ENCODE assay signal across 29 mouse cellular contexts in genomic region chr6:129374937-129375471, GRCm38 (mm10). TPM values are rescaled to one million over a fixed set of nuclear protein-coding genes. Genes with fewer than 3 reads are reported as not detected.
DNase-seq lines count a peak whose midpoint lies in the region; ATAC-seq and TF ChIP-seq lines count a peak whose summit lies in the region.
"Had no signal": no experiment of that assay in that cellular context is flagged by ENCODE, and none has a peak within 500 bp of the region (broad histone marks: within the 10 kb centered on the region; RNA-seq: fewer than 3 reads in every experiment).

No protein-coding gene starts in this region.

- intact Hi-C loops in heart, postnatal 10 days (cut with DNase I), result no loop called here

- H3K27ac ChIP-seq in spleen, adult 2 months (ENCODE audit: insufficient read depth, low read length), result no peak overlapping the region
- H3K27ac ChIP-seq in midbrain, embryonic 13.5 days, result no peak overlapping the region
- H3K27ac ChIP-seq: forebrain, embryonic 13.5 days; heart, embryonic 15.5 days; hindbrain, embryonic 15.5 days; limb, embryonic 13.5 days; liver, embryonic 13.5 days; stomach, embryonic 15.5 days had no signal

- no peaks in the 10 kb centered on the region for H3K36me3 ChIP-seq in spleen, adult 2 months (ENCODE audit: control insufficient read depth, insufficient read depth, low read length)
- no peaks in the 10 kb centered on the region for H3K36me3 ChIP-seq in midbrain, embryonic 13.5 days
- H3K36me3 ChIP-seq: heart, embryonic 15.5 days; hindbrain, embryonic 15.5 days; limb, embryonic 13.5 days; liver, embryonic 13.5 days; stomach, embryonic 15.5 days had no signal

- no peak for TF ChIP-seq POLR2A in spleen, adult 2 months (IDR thresholded peaks at IDR 0.05; ENCODE audit: low read depth, low read length)

- peaks cover 4% of the 10 kb centered on the region; the same call in 1 of the 2 replicates for H3K4me1 ChIP-seq in spleen, adult 2 months (ENCODE audit: control insufficient read depth, insufficient read depth, insufficient read length)
- H3K4me1 ChIP-seq in midbrain, embryonic 13.5 days (replicated peaks), result no peaks in the 10 kb centered on the region
- H3K4me1 ChIP-seq: forebrain, embryonic 13.5 days; heart, embryonic 15.5 days; hindbrain, embryonic 15.5 days; limb, embryonic 13.5 days; liver, embryonic 13.5 days; stomach, embryonic 15.5 days had no signal

- TF ChIP-seq CTCF in spleen, adult 2 months (IDR thresholded peaks at IDR 0.05; ENCODE audit: extremely low read depth, insufficient read depth, insufficient read length, insufficient replicate concordance), result no peak

- no peaks in the 10 kb centered on the region; the same call in 1 of the 2 replicates for H3K9me3 ChIP-seq in midbrain, embryonic 13.5 days
- H3K9me3 ChIP-seq: forebrain, embryonic 13.5 days; heart, embryonic 15.5 days; hindbrain, embryonic 15.5 days; limb, embryonic 13.5 days; liver, embryonic 13.5 days; stomach, embryonic 15.5 days had no signal

- H3K9ac ChIP-seq in midbrain, embryonic 13.5 days (replicated peaks), result no peak overlapping the region
- H3K9ac ChIP-seq: forebrain, embryonic 13.5 days; heart, embryonic 15.5 days; hindbrain, embryonic 15.5 days; limb, embryonic 13.5 days; liver, embryonic 13.5 days; lung, embryonic 14.5 days; stomach, embryonic 15.5 days had no signal

- DNase-seq in spleen, adult 2 months (ENCODE audit: low read depth in 1 of 2, low spot score in 2 of 2), result peak; percentile 11 to 27
- no peak for DNase-seq in spleen, adult 18-20 months
- DNase-seq in lung, postnatal 10 days, result no peak
- no peak for DNase-seq in urinary bladder, adult 2 months (ENCODE audit: low spot score)
- no peak for DNase-seq in heart, postnatal 10 days
- DNase-seq: adrenal gland, postnatal 25 days; cerebellum, postnatal 10 days; gastrocnemius, postnatal 36 days; heart, postnatal 4 days; kidney, postnatal 25 days; liver, embryonic 13.5 days; lung, embryonic 14.5 days; lung, postnatal 36 days; thymus, adult 18-20 months had no signal

- no peak overlapping the region for H3K4me3 ChIP-seq in spleen, adult 2 months (ENCODE audit: extremely low read depth, insufficient read depth, insufficient read length)
- H3K4me3 ChIP-seq in midbrain, embryonic 13.5 days (replicated peaks), result no peak overlapping the region
- H3K4me3 ChIP-seq: forebrain, embryonic 13.5 days; heart, embryonic 15.5 days; hindbrain, embryonic 15.5 days; limb, embryonic 13.5 days; liver, embryonic 13.5 days; stomach, embryonic 15.5 days had no signal

- 6% methylated on average over 2 of the region's 2 CpGs for WGBS in spleen, adult 2 months
- WGBS in midbrain, embryonic 13.5 days, result 94% methylated on average over 2 of the region's 2 CpGs

- ATAC-seq in granulocyte monocyte progenitor cell, adult 5-6 weeks (replicated peaks; ENCODE audit: poor library complexity, severe bottlenecking), result peak; percentile 97
- ATAC-seq in megakaryocyte, adult 5-6 weeks (ENCODE audit: poor library complexity, severe bottlenecking), result peak; percentile 99
- no peak for ATAC-seq in midbrain, embryonic 13.5 days
- ATAC-seq: forebrain, embryonic 13.5 days; midbrain, embryonic 16.5 days had no signal

- H3K27me3 ChIP-seq in spleen, adult 2 months (ENCODE audit: control insufficient read depth, insufficient read depth, low read length), result no peaks in the 10 kb centered on the region
- no peaks in the 10 kb centered on the region for H3K27me3 ChIP-seq in midbrain, embryonic 13.5 days
- H3K27me3 ChIP-seq: forebrain, embryonic 13.5 days; heart, embryonic 15.5 days; hindbrain, embryonic 15.5 days; limb, embryonic 13.5 days; liver, embryonic 13.5 days; stomach, embryonic 15.5 days had no signal

- no peak overlapping the region for H3K4me2 ChIP-seq in midbrain, embryonic 13.5 days (replicated peaks)
- H3K4me2 ChIP-seq: forebrain, embryonic 13.5 days; heart, embryonic 15.5 days; hindbrain, embryonic 15.5 days; limb, embryonic 13.5 days; liver, embryonic 13.5 days; lung, embryonic 14.5 days; stomach, embryonic 15.5 days had no signal

RNA-seq across cellular contexts. Expression of gene Clec12b, which starts 10.7 kb away (rescaled TPM):
- polyA plus RNA-seq in spleen, adult 2 months (2012; rRNA removed), result 0.11 TPM in 1 of 2 replicates, not detected in the other
- not detected in 2 replicates for total RNA-seq in granulocyte monocyte progenitor cell, adult 5-6 weeks (2014; fragmentation: Nextera tagmentation)
- total RNA-seq in granulocyte monocyte progenitor cell, adult 5-6 weeks (2017), result not detected in 2 replicates
- not detected in 2 replicates for total RNA-seq in megakaryocyte, adult 5-6 weeks (2015)
- not detected in 2 replicates for total RNA-seq in megakaryocyte, adult 5-6 weeks (2017)
- polyA plus RNA-seq in urinary bladder, adult 2 months (2012; rRNA removed), result 0.18 and 0.19 TPM in 2 replicates
- polyA plus RNA-seq in midbrain, embryonic 13.5 days (2015; fragmentation: Nextera tagmentation; extraction: Ambion mirVana), result 0.12 TPM in 1 of 2 replicates, not detected in the other
- total RNA-seq in heart, postnatal 10 days (2021), result not detected
- total RNA-seq: adrenal gland, postnatal 25 days; gastrocnemius, adult 18-20 months; gastrocnemius, postnatal 36 days; left cerebral cortex, postnatal 25 days had no signal
- polyA plus RNA-seq: intestine, embryonic 14.5 days; kidney, embryonic 14.5 days; small intestine, adult 2 months; stomach, embryonic 15.5 days had no signal

RNA-seq across cellular contexts. Expression of gene Clec1b, which starts 22.1 kb away (rescaled TPM):
- 5.5 and 9.6 TPM in 2 replicates for polyA plus RNA-seq in spleen, adult 2 months (2012; rRNA removed)
- total RNA-seq in granulocyte monocyte progenitor cell, adult 5-6 weeks (2014; fragmentation: Nextera tagmentation), result 2.0 TPM in 1 of 2 replicates, not detected in the other
- total RNA-seq in granulocyte monocyte progenitor cell, adult 5-6 weeks (2017), result 0.21 TPM in 1 of 2 replicates, not detected in the other
- 3.6 and 5.5 TPM in 2 replicates for total RNA-seq in megakaryocyte, adult 5-6 weeks (2015)
- total RNA-seq in megakaryocyte, adult 5-6 weeks (2017), result 3.8 and 4.5 TPM in 2 replicates
- 0.03 TPM in 1 of 2 replicates, not detected in the other for polyA plus RNA-seq in urinary bladder, adult 2 months (2012; rRNA removed)
- polyA plus RNA-seq in midbrain, embryonic 13.5 days (2015; fragmentation: Nextera tagmentation; extraction: Ambion mirVana), result 3.6 and 3.9 TPM in 2 replicates
- total RNA-seq in heart, postnatal 10 days (2021), result 1 to 10 TPM in 1 of 2 experiments, under 1 TPM in 1; 0.97 to 1.4 TPM
- total RNA-seq: gastrocnemius, adult 18-20 months; gastrocnemius, postnatal 36 days; left cerebral cortex, postnatal 25 days had no signal

RNA-seq across cellular contexts. Expression of gene Clec12a, which starts 32.5 kb away (rescaled TPM):
- polyA plus RNA-seq in spleen, adult 2 months (2012; rRNA removed), result 5.3 and 6.8 TPM in 2 replicates
- 318 and 331 TPM in 2 replicates for total RNA-seq in granulocyte monocyte progenitor cell, adult 5-6 weeks (2014; fragmentation: Nextera tagmentation)
- 549 and 684 TPM in 2 replicates for total RNA-seq in granulocyte monocyte progenitor cell, adult 5-6 weeks (2017)
- 449 and 472 TPM in 2 replicates for total RNA-seq in megakaryocyte, adult 5-6 weeks (2015)
- 389 and 405 TPM in 2 replicates for total RNA-seq in megakaryocyte, adult 5-6 weeks (2017)
- polyA plus RNA-seq in urinary bladder, adult 2 months (2012; rRNA removed), result 5.6 and 5.7 TPM in 2 replicates
- polyA plus RNA-seq in midbrain, embryonic 13.5 days (2015; fragmentation: Nextera tagmentation; extraction: Ambion mirVana), result 0.23 TPM in 1 of 2 replicates, not detected in the other
- total RNA-seq in heart, postnatal 10 days (2021), result under 1 TPM; 0.19 to 0.74 TPM

RNA-seq across cellular contexts. Expression of gene Clec9a, which starts 33.7 kb away (rescaled TPM):
- 5.4 and 8.7 TPM in 2 replicates for polyA plus RNA-seq in spleen, adult 2 months (2012; rRNA removed)
- not detected in 2 replicates for total RNA-seq in granulocyte monocyte progenitor cell, adult 5-6 weeks (2014; fragmentation: Nextera tagmentation)
- total RNA-seq in granulocyte monocyte progenitor cell, adult 5-6 weeks (2017), result 0.60 TPM in 1 of 2 replicates, not detected in the other
- total RNA-seq in megakaryocyte, adult 5-6 weeks (2015), result 27.6 and 31.4 TPM in 2 replicates
- total RNA-seq in megakaryocyte, adult 5-6 weeks (2017), result 13.4 and 14.3 TPM in 2 replicates
- polyA plus RNA-seq in urinary bladder, adult 2 months (2012; rRNA removed), result 1.4 and 3.3 TPM in 2 replicates
- 0.22 and 0.23 TPM in 2 replicates for polyA plus RNA-seq in midbrain, embryonic 13.5 days (2015; fragmentation: Nextera tagmentation; extraction: Ambion mirVana)
- total RNA-seq in heart, postnatal 10 days (2021), result under 1 TPM; 0.19 to 0.47 TPM
- total RNA-seq: gastrocnemius, adult 18-20 months; gastrocnemius, postnatal 36 days; heart, postnatal 4 days; left cerebral cortex, postnatal 25 days had no signal

RNA-seq across cellular contexts. Expression of gene 4922502D21Rik, which starts 43.4 kb away (rescaled TPM):
- not detected in 2 replicates for polyA plus RNA-seq in spleen, adult 2 months (2012; rRNA removed)
- total RNA-seq in granulocyte monocyte progenitor cell, adult 5-6 weeks (2014; fragmentation: Nextera tagmentation), result not detected in 2 replicates
- total RNA-seq in granulocyte monocyte progenitor cell, adult 5-6 weeks (2017), result 1.2 TPM in 1 of 2 replicates, not detected in the other
- 0.54 TPM in 1 of 2 replicates, not detected in the other for total RNA-seq in megakaryocyte, adult 5-6 weeks (2015)
- total RNA-seq in megakaryocyte, adult 5-6 weeks (2017), result 0.44 TPM in 1 of 2 replicates, not detected in the other
- not detected in 2 replicates for polyA plus RNA-seq in urinary bladder, adult 2 months (2012; rRNA removed)
- not detected in 2 replicates for polyA plus RNA-seq in midbrain, embryonic 13.5 days (2015; fragmentation: Nextera tagmentation; extraction: Ambion mirVana)
- not detected for total RNA-seq in heart, postnatal 10 days (2021)
- total RNA-seq: adrenal gland, postnatal 25 days; gastrocnemius, adult 18-20 months; gastrocnemius, postnatal 36 days; heart, postnatal 4 days; left cerebral cortex, postnatal 25 days had no signal
- polyA plus RNA-seq: embryonic facial prominence, embryonic 14.5 days; forebrain, embryonic 13.5 days; heart, embryonic 15.5 days; hindbrain, embryonic 15.5 days; intestine, embryonic 14.5 days; kidney, embryonic 14.5 days; limb, embryonic 13.5 days; liver, embryonic 13.5 days; lung, embryonic 14.5 days; midbrain, embryonic 16.5 days; small intestine, adult 2 months; stomach, embryonic 15.5 days had no signal

Comparison
In these comparisons a context has a peak if more than half of its experiments do, and no peak if none do; other contexts are left out.
1. DNase-seq: peak in spleen, adult 2 months (2 of 2); none in spleen, adult 18-20 months (0 of 2), lung, postnatal 10 days (single experiment), urinary bladder, adult 2 months (single experiment) and heart, postnatal 10 days (0 of 2).
2. RNA of gene Clec12a, which starts 32.5 kb away (total RNA-seq): 318 to 684 TPM in granulocyte monocyte progenitor cell, adult 5-6 weeks and 389 to 472 TPM in megakaryocyte, adult 5-6 weeks; 0.19 to 0.74 TPM in heart, postnatal 10 days; every median in the first group is over 100 times any median in the second.